Mouse (Mus musculus) adrenal gland, postnatal 4 days (tissue): Measurements from ENCODE around the gene Tff2. TPM values are rescaled to one million over a fixed set of nuclear protein-coding genes. Genes with fewer than 3 reads are reported as not detected.

Source experiments
- DNase-seq, 2 experiments: peaks; one replicate each; pipeline ENCODE4 v3.0.0; 2021 to 2022; ENCODE audit warnings: low spot score in 2 of 2, mixed read lengths in 2 of 2
- long read RNA-seq, 2 experiments: library from polyadenylated mRNA; stranded (forward); transcript quantifications; one replicate each; pipeline ENCODE4 v2.0.0; 2021
- total RNA-seq, 2 experiments: library from RNA; stranded (reverse); gene quantifications; 2 replicates each; pipeline ENCODE4 v1.2.3; 2021

Gene Tff2
- 10 to 100 TPM in 1 of 2 experiments, not detected in 1; 35.5 TPM for total RNA-seq
- long read RNA-seq, experiment 1, result 0 reads
- long read RNA-seq, experiment 2, transcript Tff2-201 (4 exons, 584 nt), result major isoform, 12 of 14 reads
- long read RNA-seq, experiment 2, partial matches to known transcripts, result 2 of 14 reads
- long read RNA-seq, experiment 2, other reads (novel, unspliced or antisense), result 0 of 14 reads

- DNase-seq, result no peak
Measured at GRCm38 (mm10) chr17:31144040-31145037, at the start of gene Tff2. Tff2 (minus strand) TSS chr17:31144282.

GRCm38 (mm10) chr17:31193360-31193759, 49.3 kb upstream of the Tff2 start:
- DNase-seq, result no peak

GRCm38 (mm10) chr17:31192663-31193062, 48.6 kb upstream of the Tff2 start:
- DNase-seq, result no peak

GRCm38 (mm10) chr17:31191825-31192224, 47.7 kb upstream of the Tff2 start:
- no peak for DNase-seq

GRCm38 (mm10) chr17:31187370-31187769, 43.3 kb upstream of the Tff2 start:
- DNase-seq, result peak; percentile 21 to 46

GRCm38 (mm10) chr17:31184269-31184990, 40.3 kb upstream of the Tff2 start:
- no peak for DNase-seq

- DNase-seq, result no peak
Measured at GRCm38 (mm10) chr17:31183180-31183974, 39.3 kb upstream of the Tff2 start.

GRCm38 (mm10) chr17:31181490-31181889, 37.4 kb upstream of the Tff2 start:
- DNase-seq, result no peak

- no peak for DNase-seq
Measured at GRCm38 (mm10) chr17:31176321-31176720, 32.2 kb upstream of the Tff2 start.

GRCm38 (mm10) chr17:31169796-31170195, 25.7 kb upstream of the Tff2 start:
- no peak for DNase-seq

GRCm38 (mm10) chr17:31165127-31165526, 21.0 kb upstream of the Tff2 start, which contains the start of gene Tff1:
Tff1 (minus strand) TSS chr17:31165277.
- no peak for DNase-seq

GRCm38 (mm10) chr17:31163821-31164220, 19.7 kb upstream of the Tff2 start:
- DNase-seq, result no peak

GRCm38 (mm10) chr17:31162607-31163006, 18.5 kb upstream of the Tff2 start:
- DNase-seq, result no peak

GRCm38 (mm10) chr17:31160291-31160690, 16.2 kb upstream of the Tff2 start:
- no peak for DNase-seq

GRCm38 (mm10) chr17:31157921-31158320, 13.8 kb upstream of the Tff2 start:
- no peak for DNase-seq

GRCm38 (mm10) chr17:31153785-31154184, 9.7 kb upstream of the Tff2 start:
- DNase-seq, result no peak

- DNase-seq, result no peak
Measured at GRCm38 (mm10) chr17:31152966-31153499, 9.0 kb upstream of the Tff2 start.

- no peak for DNase-seq
Measured at GRCm38 (mm10) chr17:31152512-31152911, 8.4 kb upstream of the Tff2 start.

GRCm38 (mm10) chr17:31145998-31146397, 1.9 kb upstream of the Tff2 start:
- DNase-seq, result no peak

- DNase-seq, result no peak
Measured at GRCm38 (mm10) chr17:31142116-31142515, 2.0 kb downstream of the Tff2 start.
